Mouse (Mus musculus) E14TG2a.4 (cell line): ENCODE data around the gene Prokr2.

Experiments used
- CTCF ChIP-seq: conservative IDR thresholded peaks from 2 replicates; pipeline ENCODE4 v1.5.1; 2014; ENCODE audit warnings: low read length
- NANOG ChIP-seq: IDR thresholded peaks from 2 replicates; pipeline ENCODE4 v1.6.1; 2014; ENCODE audit warnings: borderline replicate concordance, low read length, mixed read lengths

- TF ChIP-seq CTCF = no peak
- TF ChIP-seq NANOG = no peak
Measured at GRCm38 (mm10) chr2:132293694-132294450, 91.4 kb downstream of the Prokr2 start.
